Mouse (Mus musculus) myocyte (in vitro differentiated cells): Measurements from ENCODE around the gene Mto1.

ENCODE experiments used
- E2F4 ChIP-seq: IDR thresholded peaks from one replicate; pipeline ENCODE4 v1.6.1; 2011; ENCODE audit warnings: mild to moderate bottlenecking, control low read depth, moderate library complexity; ENCODE audit not compliant: insufficient read depth
- MAX ChIP-seq: IDR thresholded peaks from one replicate; pipeline ENCODE4 v1.6.1; 2011; ENCODE audit warnings: low read depth, mild to moderate bottlenecking, control low read depth
- MYOG ChIP-seq, 3 experiments: IDR thresholded peaks; one replicate each; pipeline ENCODE4 v1.6.1; 2011; ENCODE audit warnings: control low read depth in 2 of 3, low read depth in 2 of 3, mild to moderate bottlenecking in 2 of 3; ENCODE audit not compliant: insufficient read length in 2 of 3, control insufficient read depth in 1 of 3, insufficient read depth in 1 of 3
- POLR2A ChIP-seq: IDR thresholded peaks from one replicate; pipeline ENCODE4 v1.6.1; 2011; ENCODE audit warnings: low read depth, mild to moderate bottlenecking, control low read depth, moderate library complexity; ENCODE audit not compliant: insufficient read length
- POLR2AphosphoS2 ChIP-seq: IDR thresholded peaks from one replicate; pipeline ENCODE4 v1.6.1; 2011; ENCODE audit warnings: low read depth, control low read depth; ENCODE audit not compliant: insufficient read length
- SRF ChIP-seq: IDR thresholded peaks from one replicate; pipeline ENCODE4 v1.6.1; 2011; ENCODE audit warnings: low read depth; ENCODE audit not compliant: control insufficient read depth, insufficient read length
- TCF12 ChIP-seq: IDR thresholded peaks from one replicate; pipeline ENCODE4 v1.6.1; 2011; ENCODE audit warnings: mild to moderate bottlenecking, control low read depth; ENCODE audit not compliant: poor library complexity, insufficient read depth, severe bottlenecking
- TCF3 ChIP-seq: IDR thresholded peaks from one replicate; pipeline ENCODE4 v1.6.1; 2011; ENCODE audit warnings: low read depth, control low read depth; ENCODE audit not compliant: insufficient read length
- USF1 ChIP-seq: IDR thresholded peaks from one replicate; pipeline ENCODE4 v1.6.1; 2011; ENCODE audit warnings: low read depth, mild to moderate bottlenecking, control low read depth, moderate library complexity

GRCm38 (mm10) chr9:78428870-78429432 is 19.1 kb upstream of the Mto1 start:
- TF ChIP-seq MAX (no peak), POLR2A (no peak), TCF3 (no peak), TCF12 (no peak), USF1 (no peak), POLR2AphosphoS2 (no peak), MYOG (IDR thresholded peaks at IDR 0.05; ENCODE audit: control insufficient read depth in 1 of 3, insufficient read depth in 1 of 3, insufficient read length in 2 of 3, low read depth in 2 of 3) (no peak), E2F4 (no peak), SRF (no peak)
